Mouse (Mus musculus) left cerebral cortex, postnatal 36 days (tissue): ENCODE measurements around the gene Smyd1. TPM values are rescaled to one million over a fixed set of nuclear protein-coding genes. Genes with fewer than 3 reads are reported as not detected.
"Not testable (repeated sequence)": the region's sequence is repeated elsewhere in the genome, so short reads cannot be mapped to it uniquely, and the experiment has no call there.

Experiments used
- DNase-seq, 2 experiments: peaks; one replicate each; pipeline ENCODE4 v3.0.0; 2021 to 2022; ENCODE audit warnings: low spot score in 2 of 2, mixed read lengths in 1 of 2
- intact Hi-C: fragments of 180-260 bp; cut with DNase I; formaldehyde crosslinking; loops from one replicate; pipeline ENCODE4 v1.15.1; 2025
- total RNA-seq, 2 experiments: library from RNA; stranded (reverse); gene quantifications; 2 replicates each; pipeline ENCODE4 v1.2.3; 2021

Smyd1 gene
- total RNA-seq, 2 experiments from 2014 or later: 1.3 to 1.4 TPM

- DNase-seq, intact Hi-C loops: not testable (repeated sequence)
Measured at GRCm38 (mm10) chr6:71331491-71331890, 9.5 kb upstream of the Smyd1 start.

- intact Hi-C loops: no loop called here
- DNase-seq: no peak
Measured at GRCm38 (mm10) chr6:71330486-71330885, 8.5 kb upstream of the Smyd1 start.

GRCm38 (mm10) chr6:71329881-71330280, 7.8 kb upstream of the Smyd1 start:
- intact Hi-C loops: no loop called here
- no peak for DNase-seq

GRCm38 (mm10) chr6:71324816-71325215, 2.8 kb upstream of the Smyd1 start:
- intact Hi-C loops: no loop called here
- DNase-seq: no peak

GRCm38 (mm10) chr6:71322491-71322921, 473 bp upstream of the Smyd1 start, which contains the start of gene Cd8b1:
Gene Cd8b1, plus strand, starts transcription at chr6:71322788.
- no peak for DNase-seq
- intact Hi-C loops: no loop called here

- DNase-seq: no peak
- intact Hi-C loops: no loop called here
Measured at GRCm38 (mm10) chr6:71307486-71307885, 14.5 kb downstream of the Smyd1 start.

- DNase-seq: no peak
- intact Hi-C loops: no loop called here
Measured at GRCm38 (mm10) chr6:71302097-71302731, 19.8 kb downstream of the Smyd1 start.

GRCm38 (mm10) chr6:71298751-71299150, 23.3 kb downstream of the Smyd1 start:
- no peak for DNase-seq
- intact Hi-C loops: no loop called here

GRCm38 (mm10) chr6:71298051-71298450, 24.0 kb downstream of the Smyd1 start:
- DNase-seq: no peak
- intact Hi-C loops: no loop called here

- intact Hi-C loops: no loop called here
- DNase-seq: no peak
Measured at GRCm38 (mm10) chr6:71295303-71295702, 26.7 kb downstream of the Smyd1 start.

- no peak for DNase-seq
- intact Hi-C loops: no loop called here
Measured at GRCm38 (mm10) chr6:71293509-71293908, 28.5 kb downstream of the Smyd1 start.

GRCm38 (mm10) chr6:71279418-71279817, 42.6 kb downstream of the Smyd1 start:
- intact Hi-C loops: no loop called here
- DNase-seq: no peak

- no peak for DNase-seq
- intact Hi-C loops: loop anchor here (5.0 kb wide), 1 partner anchor 123 kb away; no protein-coding TSS in a partner anchor
Measured at GRCm38 (mm10) chr6:71274621-71275020, 47.4 kb downstream of the Smyd1 start.

- intact Hi-C loops: loop anchor here (5.0 kb wide), 1 partner anchor 124 kb away; no protein-coding TSS in a partner anchor
- no peak for DNase-seq
Measured at GRCm38 (mm10) chr6:71273715-71274114, 48.3 kb downstream of the Smyd1 start.

GRCm38 (mm10) chr6:71272316-71272741, 49.7 kb downstream of the Smyd1 start:
- no peak for DNase-seq
- intact Hi-C loops: loop anchor here (5.0 kb wide), 1 partner anchor 125 kb away; no protein-coding TSS in a partner anchor

GRCm38 (mm10) chr6:71271389-71272315, 50.4 kb downstream of the Smyd1 start, which contains the start of gene Krcc1:
Gene Krcc1, plus strand, starts transcription at chr6:71271677.
- intact Hi-C loops: loop anchor here (5.0 kb wide), 1 partner anchor 126 kb away; no protein-coding TSS in a partner anchor
- DNase-seq: peak; percentile 95 to 97

- DNase-seq: no peak
- intact Hi-C loops: loop anchor here (5.0 kb wide), 1 partner anchor 126 kb away; no protein-coding TSS in a partner anchor
Measured at GRCm38 (mm10) chr6:71271057-71271388, 51.0 kb downstream of the Smyd1 start.

- intact Hi-C loops: loop anchor here (5.0 kb wide), 1 partner anchor 127 kb away; no protein-coding TSS in a partner anchor
- DNase-seq: peak in 1 of 2 experiments; percentile 7
Measured at GRCm38 (mm10) chr6:71270301-71271056, 51.6 kb downstream of the Smyd1 start.

GRCm38 (mm10) chr6:71269686-71270050, 52.4 kb downstream of the Smyd1 start:
- not testable (repeated sequence) for DNase-seq
- intact Hi-C loops: loop anchor here (5.0 kb wide), 1 partner anchor 128 kb away; no protein-coding TSS in a partner anchor
